Mouse (Mus musculus): Measurements from ENCODE around the gene Tubg2. TPM values are rescaled to one million over a fixed set of nuclear protein-coding genes. Genes with fewer than 3 reads are reported as not detected.

Gene Tubg2
- not detected for polyA plus RNA-seq (2014; fragmentation: Illumina TruSeq; extraction: RNeasy Lipid Tissue Mini Kit (QIAGEN cat#74804))

DNA sequence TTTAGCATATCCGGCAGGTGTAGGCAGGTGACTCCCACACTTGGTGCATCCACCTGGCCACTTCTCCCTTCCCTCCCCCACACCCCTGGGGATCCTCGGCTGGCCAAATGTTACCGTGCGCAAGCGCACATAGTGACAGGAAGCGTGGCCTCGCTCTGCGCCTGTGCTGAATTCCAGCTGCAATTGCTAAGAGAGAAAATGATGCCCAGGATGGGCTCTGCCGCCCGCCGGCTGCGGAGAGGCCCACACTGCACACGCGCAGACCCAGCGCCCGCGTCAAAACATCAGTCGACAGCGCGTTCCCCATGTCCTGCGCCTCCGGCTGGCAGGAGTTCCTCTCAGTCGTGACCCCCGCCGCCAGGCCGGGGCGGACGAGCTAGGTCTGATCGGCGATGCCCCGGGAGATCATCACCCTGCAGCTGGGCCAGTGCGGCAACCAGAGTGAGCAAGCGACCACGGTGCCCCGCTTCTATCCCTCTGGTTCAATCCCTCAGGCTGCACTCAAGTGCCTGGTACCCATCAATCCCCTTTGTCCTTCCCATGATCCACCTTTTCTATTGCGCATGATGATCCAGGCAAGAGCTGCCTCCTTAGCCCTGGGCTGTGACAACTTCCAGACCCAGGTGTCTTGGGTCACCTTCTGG is at the start of gene Tubg2:
Gene Tubg2 (plus strand): TSS at position 180 of the 644 bp plus-strand sequence.

DNA sequence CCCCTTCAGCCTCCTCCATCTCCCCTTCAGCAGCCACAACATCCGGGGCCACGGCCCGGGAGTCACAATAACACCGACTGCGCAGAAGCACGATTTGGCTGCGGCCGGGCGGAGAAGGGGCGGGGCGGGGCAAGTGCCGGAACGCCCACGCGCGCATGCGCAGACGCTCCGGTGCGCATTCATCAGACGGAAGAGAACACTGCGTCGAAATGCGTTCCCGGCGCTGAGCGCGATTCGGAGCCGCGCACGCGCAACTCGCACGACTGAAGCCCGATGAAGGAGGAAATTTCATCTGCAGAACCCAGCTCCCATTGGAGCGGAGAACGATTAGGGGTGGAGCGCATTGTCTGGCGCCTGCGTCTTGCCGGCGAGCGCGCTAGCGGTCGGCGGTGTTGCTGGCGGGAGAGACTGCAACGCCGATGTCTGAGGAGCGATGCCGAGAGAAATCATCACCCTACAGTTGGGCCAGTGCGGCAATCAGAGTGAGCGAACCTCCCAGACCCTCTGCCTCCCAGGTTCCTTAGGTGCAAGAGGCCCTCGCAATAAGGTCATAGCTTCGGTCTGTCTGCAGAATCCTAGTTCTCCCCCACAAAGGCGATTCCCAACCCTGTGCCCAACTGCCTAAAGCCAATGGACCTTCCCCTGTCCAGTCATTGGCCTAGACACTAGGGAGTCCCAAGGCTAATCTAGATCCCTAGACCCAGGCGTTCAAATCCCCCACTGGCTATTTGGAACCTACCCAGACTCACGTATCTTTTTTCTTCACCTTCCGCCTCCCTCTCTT is 35.8 kb upstream of the Tubg2 start, which contains the start of the genes Retreg3 and Tubg1:
Gene Retreg3 (minus strand): TSS at position 133 of the 784 bp plus-strand sequence.
Gene Tubg1 (plus strand): TSS at position 178 of the 784 bp plus-strand sequence.

GRCm38 (mm10) chr11:101170354-101170810 is 14.7 kb downstream of the Tubg2 start, which contains the start of gene Cntnap1:
Cntnap1 (plus strand) TSS chr11:101170523.

GRCm38 (mm10) chr11:101170811-101171610 is 15.3 kb downstream of the Tubg2 start, which contains the start of gene Plekhh3:
Plekhh3 (minus strand) TSS chr11:101171351.

GRCm38 (mm10) chr11:101174851-101175628 is 19.3 kb downstream of the Tubg2 start, which contains the start of gene Ccr10:
Ccr10 (minus strand) TSS chr11:101175443.

Other genes starting within 250 kb of the Tubg2 start
- 20.3 TPM for gene Stat3, start 216.4 kb upstream of the Tubg2 start, polyA plus RNA-seq (2014; fragmentation: Illumina TruSeq; extraction: RNeasy Lipid Tissue Mini Kit (QIAGEN cat#74804))
- 186 TPM for gene Cavin1, start 185.0 kb upstream of the Tubg2 start, polyA plus RNA-seq (2014; fragmentation: Illumina TruSeq; extraction: RNeasy Lipid Tissue Mini Kit (QIAGEN cat#74804))
- 64.6 TPM for gene Atp6v0a1, start 146.5 kb upstream of the Tubg2 start, polyA plus RNA-seq (2014; fragmentation: Illumina TruSeq; extraction: RNeasy Lipid Tissue Mini Kit (QIAGEN cat#74804))
- 1.3 TPM for gene Naglu, start 85.9 kb upstream of the Tubg2 start, polyA plus RNA-seq (2014; fragmentation: Illumina TruSeq; extraction: RNeasy Lipid Tissue Mini Kit (QIAGEN cat#74804))
- gene Hsd17b1, start 77.5 kb upstream of the Tubg2 start, polyA plus RNA-seq (2014; fragmentation: Illumina TruSeq; extraction: RNeasy Lipid Tissue Mini Kit (QIAGEN cat#74804)), result 159 TPM
- gene Coasy, start 73.3 kb upstream of the Tubg2 start, polyA plus RNA-seq (2014; fragmentation: Illumina TruSeq; extraction: RNeasy Lipid Tissue Mini Kit (QIAGEN cat#74804)), result 6.9 TPM
- 28.9 TPM for gene Mlx, start 68.6 kb upstream of the Tubg2 start, polyA plus RNA-seq (2014; fragmentation: Illumina TruSeq; extraction: RNeasy Lipid Tissue Mini Kit (QIAGEN cat#74804))
- 10.6 TPM for gene Psmc3ip, start 60.5 kb upstream of the Tubg2 start, polyA plus RNA-seq (2014; fragmentation: Illumina TruSeq; extraction: RNeasy Lipid Tissue Mini Kit (QIAGEN cat#74804))
- 48.5 TPM for gene Retreg3, start 36.0 kb upstream of the Tubg2 start, polyA plus RNA-seq (2014; fragmentation: Illumina TruSeq; extraction: RNeasy Lipid Tissue Mini Kit (QIAGEN cat#74804))
- gene Tubg1, start 36.0 kb upstream of the Tubg2 start, polyA plus RNA-seq (2014; fragmentation: Illumina TruSeq; extraction: RNeasy Lipid Tissue Mini Kit (QIAGEN cat#74804)), result 1.2 TPM
- gene Cntnap1, start 14.6 kb downstream of the Tubg2 start, polyA plus RNA-seq (2014; fragmentation: Illumina TruSeq; extraction: RNeasy Lipid Tissue Mini Kit (QIAGEN cat#74804)), result 0.48 TPM
- 0.48 TPM for gene Plekhh3, start 15.4 kb downstream of the Tubg2 start, polyA plus RNA-seq (2014; fragmentation: Illumina TruSeq; extraction: RNeasy Lipid Tissue Mini Kit (QIAGEN cat#74804))
- not detected for gene Ccr10, start 19.5 kb downstream of the Tubg2 start, polyA plus RNA-seq (2014; fragmentation: Illumina TruSeq; extraction: RNeasy Lipid Tissue Mini Kit (QIAGEN cat#74804))
- 28.3 TPM for gene Ezh1, start 70.6 kb downstream of the Tubg2 start, polyA plus RNA-seq (2014; fragmentation: Illumina TruSeq; extraction: RNeasy Lipid Tissue Mini Kit (QIAGEN cat#74804))
- gene Ramp2, start 90.1 kb downstream of the Tubg2 start, polyA plus RNA-seq (2014; fragmentation: Illumina TruSeq; extraction: RNeasy Lipid Tissue Mini Kit (QIAGEN cat#74804)), result 10.1 TPM
- gene Vps25, start 97.8 kb downstream of the Tubg2 start, polyA plus RNA-seq (2014; fragmentation: Illumina TruSeq; extraction: RNeasy Lipid Tissue Mini Kit (QIAGEN cat#74804)), result 62.5 TPM
- not detected for gene Wnk4, start 104.7 kb downstream of the Tubg2 start, polyA plus RNA-seq (2014; fragmentation: Illumina TruSeq; extraction: RNeasy Lipid Tissue Mini Kit (QIAGEN cat#74804))
- gene Cntd1, start 123.1 kb downstream of the Tubg2 start, polyA plus RNA-seq (2014; fragmentation: Illumina TruSeq; extraction: RNeasy Lipid Tissue Mini Kit (QIAGEN cat#74804)), result 1.3 TPM
- gene Coa3, start 123.2 kb downstream of the Tubg2 start, polyA plus RNA-seq (2014; fragmentation: Illumina TruSeq; extraction: RNeasy Lipid Tissue Mini Kit (QIAGEN cat#74804)), result 3.5 TPM
- gene Becn1, start 146.4 kb downstream of the Tubg2 start, polyA plus RNA-seq (2014; fragmentation: Illumina TruSeq; extraction: RNeasy Lipid Tissue Mini Kit (QIAGEN cat#74804)), result 83.0 TPM
- 240 TPM for gene Psme3, start 160.3 kb downstream of the Tubg2 start, polyA plus RNA-seq (2014; fragmentation: Illumina TruSeq; extraction: RNeasy Lipid Tissue Mini Kit (QIAGEN cat#74804))
- gene Aoc2, start 169.2 kb downstream of the Tubg2 start, polyA plus RNA-seq (2014; fragmentation: Illumina TruSeq; extraction: RNeasy Lipid Tissue Mini Kit (QIAGEN cat#74804)), result 0.26 TPM
- 59.7 TPM for gene Aoc3, start 174.7 kb downstream of the Tubg2 start, polyA plus RNA-seq (2014; fragmentation: Illumina TruSeq; extraction: RNeasy Lipid Tissue Mini Kit (QIAGEN cat#74804))
- not detected for gene G6pc, start 211.7 kb downstream of the Tubg2 start, polyA plus RNA-seq (2014; fragmentation: Illumina TruSeq; extraction: RNeasy Lipid Tissue Mini Kit (QIAGEN cat#74804))

All from ovary, adult 10 weeks (tissue).